Mouse (Mus musculus) cerebral cortex, adult 2 months (tissue): Measurements from ENCODE around the gene Ccdc124.

Source experiments
- WGBS: fragments of 180-500 bp; shearing (Covaris S2); methylation state at CpG from one replicate; pipeline ENCODE4 v1.1.7; 2018; 5-methylcytosine and 5-hydroxymethylcytosine counted together

The Ccdc124 gene

DNA sequence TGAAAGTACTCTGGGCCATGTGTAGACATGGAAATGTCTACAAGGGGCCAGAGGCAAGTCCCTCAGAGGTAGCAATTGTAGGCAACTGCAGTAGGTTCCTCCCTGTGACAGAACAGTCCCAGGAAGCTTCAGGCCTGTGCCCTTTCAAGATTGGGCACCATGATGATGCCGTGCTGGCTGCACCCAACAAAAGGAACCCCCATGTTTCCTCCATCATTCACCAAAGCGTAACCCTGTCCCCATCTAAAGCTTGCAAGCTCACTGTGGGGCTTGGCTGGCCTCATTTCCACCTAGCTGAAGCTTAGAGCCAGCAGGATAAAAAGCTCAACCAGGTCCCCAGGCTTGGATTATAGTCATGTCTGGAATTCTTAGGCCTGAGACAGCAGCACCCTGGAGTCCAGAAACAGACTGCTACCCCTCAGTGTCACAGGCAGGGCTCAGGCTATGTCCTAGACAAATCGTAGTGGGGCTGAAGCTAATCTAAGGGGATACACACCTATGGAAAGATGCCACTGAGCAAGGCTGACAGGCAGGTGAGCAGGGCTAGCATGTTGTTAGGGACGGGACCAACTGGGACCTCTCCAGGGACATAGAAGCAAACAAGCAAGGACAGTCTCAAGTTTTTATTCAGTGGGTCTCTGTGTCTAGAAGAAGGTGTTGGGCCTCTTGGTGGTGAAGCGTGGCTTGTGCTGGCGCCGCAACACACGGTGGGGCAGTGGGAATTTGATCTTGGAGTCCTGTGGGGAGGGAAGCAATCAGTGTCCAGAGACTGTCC, 21.2 kb upstream of the Ccdc124 start:
- WGBS = 88% methylated on average over 8 of the region's 8 CpGs

DNA sequence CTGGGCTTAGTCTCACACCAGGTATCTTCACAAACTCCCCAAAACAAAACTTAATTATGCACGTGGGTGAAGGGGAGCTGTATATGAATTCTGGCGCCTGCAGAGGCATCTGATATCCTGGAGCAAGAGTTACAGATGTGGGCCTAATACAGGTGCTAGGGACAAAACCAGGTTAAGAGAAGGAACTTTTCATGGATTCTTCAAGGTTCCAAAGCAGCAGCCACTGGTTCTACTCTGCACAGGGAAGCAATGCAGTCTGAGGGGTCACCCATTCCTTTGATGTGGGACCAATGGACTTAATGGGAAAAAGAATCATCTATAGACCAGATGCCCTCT, 20.6 kb upstream of the Ccdc124 start:
- WGBS = 71% methylated on average over 2 of the region's 2 CpGs

DNA sequence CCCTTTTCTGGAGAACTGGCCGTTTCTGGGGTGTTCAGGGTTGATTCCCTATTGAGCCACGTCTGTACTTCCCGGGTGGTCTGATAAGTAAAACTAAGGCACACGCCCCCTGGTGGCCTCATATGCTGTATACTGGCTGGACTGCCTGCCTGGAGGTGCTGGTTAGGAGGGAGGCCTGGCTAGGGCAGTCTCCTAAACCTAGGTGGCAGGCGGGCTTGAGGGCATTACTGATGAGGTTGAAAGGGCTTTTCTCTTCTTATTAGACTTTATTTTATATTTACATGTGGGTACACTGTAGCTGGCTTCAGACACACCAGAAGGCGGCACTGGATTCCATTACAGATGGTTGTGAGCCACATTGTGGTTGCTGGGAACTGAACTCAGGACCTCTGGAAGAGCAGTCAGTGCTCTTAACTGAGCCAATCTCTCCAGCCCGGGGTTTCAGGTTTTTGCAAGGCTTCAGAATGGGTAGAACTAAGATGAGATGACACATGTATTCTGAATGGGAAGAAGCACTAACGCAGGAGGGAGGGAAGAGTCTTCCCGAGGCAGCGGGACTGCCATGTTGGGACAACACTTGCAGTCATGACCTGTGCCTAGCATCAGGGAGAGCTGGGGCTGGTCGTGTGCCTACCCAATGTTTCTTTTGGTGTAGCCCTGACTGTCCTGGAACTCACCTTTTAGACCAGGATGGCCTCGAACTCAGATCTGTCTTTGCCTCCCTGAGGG, 20.1 kb upstream of the Ccdc124 start:
- 39% methylated on average over 12 of the region's 12 CpGs for WGBS

DNA sequence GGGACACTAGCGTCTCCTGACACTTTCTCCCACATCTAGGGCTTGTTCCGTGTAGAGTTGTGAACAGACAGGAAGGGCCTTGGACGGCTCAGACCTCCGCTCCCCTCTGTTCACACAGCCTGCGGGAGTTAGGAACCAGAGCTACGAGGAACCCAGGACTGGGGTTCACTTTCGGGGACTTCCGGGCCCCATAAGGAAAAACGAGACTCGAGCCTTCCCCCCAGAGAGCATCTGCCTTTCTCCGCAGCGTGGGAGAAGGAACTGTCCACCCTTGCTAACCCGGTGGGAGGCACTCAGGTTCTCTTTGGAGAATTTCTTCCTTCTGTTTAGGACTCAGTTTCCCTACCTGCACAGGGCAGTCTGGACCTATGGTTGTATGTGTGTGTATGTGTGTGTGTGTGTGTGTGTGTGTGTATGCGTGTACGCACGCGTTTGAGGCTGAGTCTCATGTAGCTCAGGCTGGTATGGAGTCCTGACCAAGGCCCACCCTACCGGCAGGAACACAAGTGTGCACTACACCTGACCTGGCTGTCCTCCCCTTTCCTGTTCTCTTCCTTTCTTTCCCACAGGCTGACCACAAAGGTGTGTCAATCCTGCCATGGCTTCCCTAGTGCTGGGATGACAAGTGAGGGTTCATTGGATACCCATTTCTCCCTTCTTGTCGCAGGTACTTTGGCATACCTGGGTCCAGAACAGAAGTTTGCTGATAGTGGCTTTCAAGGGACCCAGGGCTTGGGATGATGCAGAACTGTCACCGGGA, 19.3 kb upstream of the Ccdc124 start:
- WGBS = 54% methylated on average over 20 of the region's 20 CpGs

DNA sequence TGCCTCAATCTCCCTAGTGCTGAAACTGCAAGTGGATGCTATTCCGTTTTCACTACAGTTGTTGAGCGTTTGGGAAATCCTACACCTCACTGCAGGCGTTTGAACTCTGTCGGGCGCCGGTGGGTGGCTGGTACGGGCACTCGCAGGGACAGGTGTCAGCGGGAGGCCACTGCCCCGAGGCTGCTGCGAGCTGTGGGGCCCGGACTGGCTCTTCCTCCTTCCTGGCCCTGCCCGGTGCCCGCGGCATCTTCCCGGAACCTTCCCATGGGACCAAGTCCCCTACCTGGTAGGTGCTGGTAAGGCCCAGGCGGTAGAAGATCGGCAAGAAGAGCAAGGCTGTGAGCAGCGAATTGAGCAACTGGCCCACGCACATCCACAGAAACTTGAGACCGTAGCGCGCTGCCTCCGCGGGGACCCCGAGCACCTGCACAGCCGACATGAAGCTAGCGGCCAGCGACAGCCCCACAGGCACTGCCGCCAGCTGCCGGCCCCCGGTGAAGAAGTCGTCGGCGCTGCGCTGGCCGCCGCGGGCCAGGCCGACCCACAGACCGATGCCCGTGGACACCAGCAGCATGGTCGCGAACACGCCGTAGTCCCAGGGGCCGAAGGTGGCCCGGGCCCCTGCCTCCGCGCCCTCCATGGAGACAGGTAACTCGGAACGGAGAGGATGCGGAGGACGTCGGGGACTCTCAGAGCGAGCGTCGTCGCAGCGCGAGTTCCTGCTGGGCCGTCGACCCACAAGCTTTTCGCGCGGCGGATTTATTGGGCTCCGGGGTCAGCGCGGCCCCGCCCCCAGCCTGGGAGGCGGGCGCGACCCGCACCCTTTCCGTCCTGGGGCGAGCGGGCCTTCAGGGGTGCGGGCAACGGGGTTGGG, 18.5 kb upstream of the Ccdc124 start, which contains the start of gene Slc5a5:
Gene Slc5a5 (minus strand): TSS at position 736 of the 874 bp plus-strand sequence.
- WGBS = 28% methylated on average over 80 of the region's 80 CpGs

DNA sequence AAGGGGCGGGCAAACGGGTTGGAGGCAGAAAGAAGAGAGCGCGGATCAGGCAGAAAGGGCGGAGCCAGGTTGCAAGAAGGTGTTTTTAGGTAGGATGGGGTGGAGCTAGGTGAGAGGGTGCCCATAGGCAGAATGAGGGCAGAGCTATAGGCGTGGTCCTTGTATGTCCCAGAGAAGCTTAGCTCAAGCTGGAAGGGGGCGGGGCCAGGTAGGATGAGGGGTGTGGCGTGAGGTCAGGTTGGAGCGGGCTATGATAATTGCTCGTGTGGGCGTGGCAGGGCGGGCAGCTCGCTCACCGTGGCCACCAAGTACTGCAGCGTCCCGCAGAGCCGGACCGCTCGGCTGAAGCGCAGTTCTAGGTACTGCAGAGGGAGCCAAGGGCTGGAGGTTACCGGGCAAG, 17.6 kb upstream of the Ccdc124 start:
- 39% methylated on average over 21 of the region's 21 CpGs for WGBS

DNA sequence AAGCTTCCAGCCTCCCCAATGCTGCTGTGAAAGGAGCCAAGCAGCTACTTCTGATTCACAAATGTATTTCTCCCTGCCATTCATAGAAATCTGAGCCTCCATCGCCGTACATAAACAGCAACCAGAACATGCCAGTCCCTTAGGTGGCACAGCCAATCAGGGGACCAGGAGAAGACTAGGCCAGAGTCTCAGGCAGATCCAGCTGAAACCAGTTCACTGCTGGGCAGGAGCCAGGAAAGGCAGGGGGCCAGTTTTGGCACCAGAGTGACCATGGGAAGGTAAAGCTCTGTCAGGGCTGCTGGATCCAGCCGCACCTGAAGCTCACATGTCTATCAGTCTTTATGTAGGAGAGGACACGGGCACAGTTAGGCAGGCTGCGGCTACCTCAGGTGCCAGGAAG, 16.9 kb upstream of the Ccdc124 start:
- 89% methylated on average over 5 of the region's 5 CpGs for WGBS

DNA sequence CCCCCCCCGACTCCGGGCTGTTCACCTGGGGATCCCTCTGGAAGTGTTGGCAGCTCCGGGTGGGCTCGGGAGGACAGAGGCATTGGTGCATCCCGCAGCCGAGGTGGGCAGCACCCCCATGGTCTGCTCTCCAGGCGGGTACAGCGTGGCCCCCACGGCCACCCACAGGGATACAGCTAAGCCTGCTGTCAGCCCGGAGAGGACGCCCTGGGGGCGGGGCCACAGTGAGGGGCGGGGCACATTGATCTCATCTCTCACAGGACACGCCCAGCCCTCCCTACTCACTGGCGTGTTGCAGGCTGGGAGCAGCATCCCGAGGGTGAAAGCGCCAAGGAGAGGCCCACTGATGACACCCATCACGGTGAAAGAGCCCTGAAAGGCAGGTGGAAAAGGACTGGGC, 13.9 kb upstream of the Ccdc124 start:
- 10% methylated on average over 18 of the region's 18 CpGs for WGBS

DNA sequence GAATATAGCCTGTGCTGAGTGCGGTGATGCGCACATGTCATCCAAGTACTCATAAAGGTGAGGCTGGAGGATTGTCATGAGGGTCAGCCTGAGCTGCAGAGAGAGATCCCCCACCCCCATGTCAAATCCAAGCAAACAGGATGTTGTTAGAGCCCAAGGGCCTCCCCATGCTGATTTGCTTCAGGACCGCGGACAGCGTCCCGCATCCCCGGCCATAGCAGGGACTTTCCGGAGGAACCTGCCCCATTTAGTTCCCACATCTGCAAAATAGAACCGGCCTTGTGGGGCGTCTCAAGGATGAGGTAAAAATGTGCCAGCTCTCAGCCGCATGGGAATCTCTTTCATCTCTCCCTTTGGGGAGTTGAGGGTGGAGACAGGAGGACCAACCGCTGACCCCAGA, 11.9 kb upstream of the Ccdc124 start:
- WGBS = 46% methylated on average over 12 of the region's 12 CpGs

DNA sequence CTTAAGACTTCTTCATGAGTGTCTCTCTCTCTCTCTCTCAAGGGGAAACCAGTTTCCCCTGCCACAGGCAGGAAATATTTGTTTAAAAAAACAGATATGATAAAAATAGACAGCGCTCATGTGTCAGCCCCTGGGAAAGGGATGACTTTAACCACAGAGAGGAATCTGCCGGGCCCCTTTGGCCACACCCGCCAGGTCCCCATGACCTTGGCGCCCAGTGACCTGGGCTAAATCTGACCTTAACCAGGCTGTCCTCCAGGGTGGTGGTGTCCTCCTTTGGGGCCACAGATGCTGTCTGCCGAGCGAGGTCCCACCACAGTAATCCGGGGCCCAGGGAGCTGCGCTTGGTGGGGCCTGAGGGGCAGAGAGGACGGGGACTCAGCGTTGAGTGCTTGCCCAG, 10.9 kb upstream of the Ccdc124 start:
- WGBS = 82% methylated on average over 10 of the region's 10 CpGs

DNA sequence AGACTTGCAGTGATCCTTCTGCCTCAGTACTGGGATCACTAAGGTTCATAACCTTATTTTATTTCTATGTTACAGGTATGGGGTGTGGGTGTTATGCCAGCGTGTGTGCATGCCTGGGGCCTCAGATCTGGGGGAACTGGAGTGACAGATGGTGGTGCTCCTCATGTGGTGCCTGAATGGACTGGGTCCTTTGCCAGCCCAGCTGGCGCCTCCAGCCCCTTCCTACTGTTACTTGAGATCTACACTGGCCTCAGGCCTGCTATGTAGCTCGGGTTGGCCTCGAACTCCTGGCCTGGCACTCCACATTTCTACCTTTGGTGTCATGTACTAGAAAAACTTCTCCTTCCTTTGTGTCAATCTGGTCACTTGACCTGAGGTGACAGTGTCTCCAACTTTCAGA, 10.5 kb upstream of the Ccdc124 start:
- WGBS = 72% methylated on average over 4 of the region's 4 CpGs

DNA sequence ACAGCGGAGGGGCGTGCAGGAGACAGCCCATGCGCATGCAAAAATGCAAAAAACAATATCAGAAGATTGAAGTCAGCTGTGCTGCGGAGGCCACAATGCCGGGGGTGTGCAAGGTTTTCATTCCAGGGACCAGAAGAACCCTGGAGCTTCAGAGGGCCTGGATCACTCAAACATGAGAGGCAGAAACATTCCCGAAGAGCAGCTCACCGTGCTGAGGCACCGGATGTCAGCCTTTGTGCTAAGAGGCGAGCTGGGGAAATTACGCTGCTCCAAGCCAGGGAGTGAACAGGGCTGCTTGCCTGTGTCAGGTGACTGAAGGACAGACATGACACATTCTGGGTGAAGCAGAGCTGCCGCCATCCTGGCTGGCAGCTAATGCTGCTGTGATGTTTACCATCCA, 6.8 kb upstream of the Ccdc124 start:
- 43% methylated on average over 11 of the region's 11 CpGs for WGBS

DNA sequence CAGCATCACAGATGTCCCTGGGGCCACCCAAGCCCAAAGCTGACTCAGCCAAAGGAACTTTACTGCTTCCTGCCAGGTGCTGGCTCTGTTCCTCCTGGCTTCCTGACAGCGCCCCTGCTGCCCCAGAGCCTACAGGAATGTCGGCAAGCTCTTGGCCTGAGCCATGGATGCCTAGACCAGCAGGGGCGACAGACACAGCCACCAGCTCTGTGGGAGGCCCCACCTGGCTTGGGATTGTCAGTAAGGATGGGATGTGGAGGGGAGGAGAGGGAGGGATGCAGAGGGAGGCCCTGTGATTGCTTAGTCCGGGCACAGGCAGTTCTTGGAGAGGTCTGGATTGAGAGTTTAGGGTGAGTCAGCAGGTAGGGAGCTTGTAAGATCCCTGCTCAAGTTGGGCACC, 6.4 kb upstream of the Ccdc124 start:
- 15% methylated on average over 4 of the region's 4 CpGs for WGBS

DNA sequence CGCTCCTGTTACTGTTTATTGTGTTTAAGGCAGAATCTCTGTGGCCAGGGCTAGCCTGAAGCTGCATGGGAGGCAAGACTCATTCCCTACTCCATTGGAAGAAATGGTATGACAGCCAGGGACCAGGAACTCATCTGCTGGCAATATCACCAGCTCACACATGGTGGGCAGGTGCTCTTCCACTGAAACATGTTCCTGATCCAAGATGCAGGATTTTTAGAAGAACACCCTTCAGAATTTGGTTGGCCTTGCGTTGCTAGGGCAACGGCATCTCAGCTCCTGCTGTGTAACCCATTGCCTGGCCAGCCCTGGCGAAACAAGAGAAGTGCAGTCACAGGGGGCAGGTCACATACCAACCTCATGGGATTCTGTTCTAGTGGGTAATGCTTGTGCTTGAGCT, 5.8 kb upstream of the Ccdc124 start:
- WGBS = 54% methylated on average over 4 of the region's 4 CpGs

DNA sequence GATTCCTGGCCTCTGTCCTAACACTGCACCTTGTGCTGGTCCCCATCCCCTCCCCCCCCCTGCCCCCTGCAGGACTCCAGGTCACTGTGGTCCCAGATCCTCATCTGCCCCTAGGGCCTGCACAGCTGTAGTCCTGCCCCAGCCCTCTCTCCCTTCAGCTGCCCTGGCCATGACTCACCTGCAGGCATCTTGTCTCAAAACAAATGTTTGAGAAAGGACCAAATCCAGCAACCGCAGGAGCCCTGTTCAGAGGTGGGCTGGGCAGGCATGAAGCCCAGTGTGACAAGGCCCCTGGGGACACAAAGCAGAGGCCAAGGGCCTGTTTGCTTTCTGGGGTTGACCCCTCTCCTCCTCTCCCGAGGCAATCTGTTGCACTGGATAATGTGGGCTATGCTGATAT, 4.4 kb upstream of the Ccdc124 start:
- WGBS = 60% methylated on average over 2 of the region's 2 CpGs

DNA sequence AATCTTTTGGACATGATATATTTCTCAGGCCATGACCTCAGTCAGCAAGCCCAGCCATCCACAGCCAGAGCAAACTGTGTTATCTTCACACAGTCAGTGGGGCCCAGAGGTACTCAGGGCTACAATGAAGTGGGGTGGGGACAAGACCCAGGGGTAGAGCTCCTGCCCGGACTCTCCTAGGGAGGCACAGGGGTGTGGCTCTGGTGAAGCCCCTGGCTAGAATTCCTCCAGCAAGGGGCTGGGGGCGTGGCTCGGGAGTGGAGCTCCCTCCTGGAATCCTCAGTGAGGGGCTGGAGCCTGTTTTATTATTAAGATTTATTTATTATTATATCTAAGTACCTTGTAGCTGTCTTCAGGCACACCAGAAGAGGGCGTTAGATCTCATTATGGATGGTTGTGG, 2.6 kb upstream of the Ccdc124 start:
- WGBS = 68% methylated on average over 4 of the region's 4 CpGs

DNA sequence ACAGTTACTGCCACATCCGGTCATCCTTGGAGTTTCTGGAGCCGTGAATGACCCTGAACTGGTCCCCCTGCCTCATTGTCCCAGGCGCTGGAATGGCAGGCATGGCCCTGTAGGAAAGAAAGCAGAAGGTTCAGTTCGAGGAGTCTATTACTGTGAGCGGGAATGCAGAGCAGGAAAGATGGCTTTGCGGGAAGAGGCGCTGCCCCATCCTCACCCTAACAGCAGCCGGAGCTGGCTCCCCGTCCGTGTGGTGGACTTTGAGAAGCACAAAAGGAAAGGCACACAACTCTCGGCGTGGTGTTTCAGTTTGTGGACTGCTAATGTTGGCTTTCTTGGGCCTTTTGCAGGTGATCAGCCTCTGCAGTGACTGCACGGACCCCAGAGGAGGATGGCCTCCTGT, 706 bp upstream of the Ccdc124 start:
- 93% methylated on average over 13 of the region's 13 CpGs for WGBS

DNA sequence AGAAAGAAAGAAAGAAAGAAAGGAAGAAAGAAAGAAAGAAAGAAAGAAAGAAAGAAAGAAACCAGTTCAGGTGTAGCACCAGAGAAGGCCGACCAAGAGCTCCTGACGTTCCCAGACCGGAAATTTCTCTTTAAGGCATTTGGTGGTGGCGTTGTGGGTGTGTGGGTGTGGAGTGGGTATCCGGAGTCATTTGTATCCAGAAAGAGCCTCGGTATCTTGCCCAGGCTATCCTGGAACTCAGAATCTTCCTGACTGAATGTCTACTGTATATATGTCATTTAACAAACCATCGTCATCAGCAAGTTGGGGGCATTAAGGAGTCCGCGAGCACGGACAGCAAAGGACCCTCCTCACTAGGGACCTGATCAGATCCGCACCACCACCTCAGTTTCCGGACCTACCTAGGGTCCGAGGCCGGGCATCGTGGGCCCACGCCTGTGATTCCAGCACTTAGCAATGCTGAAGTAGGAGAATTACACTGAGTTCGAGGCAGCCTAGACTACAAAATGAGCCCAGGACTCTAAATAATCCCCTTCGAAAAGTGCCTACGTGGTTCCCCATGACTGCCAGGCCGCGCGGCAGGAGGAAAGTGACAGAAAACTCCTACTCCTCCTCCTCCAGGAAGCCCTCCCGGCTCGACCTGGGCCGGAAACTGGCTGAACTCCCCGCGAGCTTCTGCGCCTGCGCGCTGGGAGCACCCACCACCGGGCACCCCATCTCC, 932 bp downstream of the Ccdc124 start:
- WGBS = 2% methylated on average over 31 of the region's 31 CpGs

DNA sequence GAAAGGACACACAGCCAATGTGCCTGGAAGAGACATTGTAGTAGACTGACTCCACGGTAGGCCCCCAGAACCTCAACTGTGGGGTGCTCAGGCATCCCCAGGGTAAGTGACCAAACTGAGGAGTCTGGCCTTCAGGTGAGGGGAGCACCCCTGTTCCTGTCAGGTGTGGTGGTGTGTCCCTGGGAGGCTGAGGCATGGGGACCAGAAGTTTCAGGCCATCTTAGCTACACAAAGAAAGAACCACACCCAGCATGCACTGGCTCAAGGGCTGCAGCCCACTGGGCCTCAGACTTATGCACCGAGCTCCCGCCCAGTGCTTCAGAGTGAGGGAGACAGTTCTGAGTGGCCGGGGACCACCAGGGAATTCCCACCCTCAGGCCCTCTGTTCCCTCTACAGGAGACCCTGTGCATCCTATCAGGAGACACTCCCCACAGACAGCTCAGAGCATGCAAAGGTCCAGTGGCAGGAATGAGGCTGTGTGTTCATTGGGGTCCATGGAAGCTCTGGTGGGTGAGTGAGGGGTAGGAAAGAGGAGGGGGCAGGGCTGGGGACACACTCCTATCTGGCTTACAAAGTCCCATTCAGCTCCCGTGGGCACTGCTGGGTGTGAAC, 2.4 kb downstream of the Ccdc124 start:
- WGBS = 84% methylated on average over 5 of the region's 5 CpGs

DNA sequence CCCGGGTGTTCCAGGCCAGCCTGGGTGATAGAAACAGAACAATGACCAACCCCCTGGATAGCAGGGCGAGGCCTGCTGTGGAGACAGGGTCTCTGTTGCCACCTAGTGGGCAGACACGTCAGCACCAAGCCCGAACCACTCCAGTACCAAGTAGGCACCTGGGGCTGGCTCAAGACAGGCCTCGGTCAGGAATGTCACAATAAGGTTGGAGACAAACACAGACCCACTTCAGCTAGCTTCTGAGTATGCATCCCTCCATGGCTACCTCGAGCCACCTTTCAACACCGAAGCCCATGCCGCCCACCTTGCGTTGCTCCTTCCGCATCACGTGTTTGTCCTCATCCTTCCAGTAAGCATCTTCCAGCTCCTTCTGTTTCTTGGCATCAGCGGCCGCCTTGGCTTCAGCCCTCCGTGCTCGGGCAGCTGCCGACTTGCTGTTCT, 4.1 kb downstream of the Ccdc124 start:
- 23% methylated on average over 16 of the region's 16 CpGs for WGBS

DNA sequence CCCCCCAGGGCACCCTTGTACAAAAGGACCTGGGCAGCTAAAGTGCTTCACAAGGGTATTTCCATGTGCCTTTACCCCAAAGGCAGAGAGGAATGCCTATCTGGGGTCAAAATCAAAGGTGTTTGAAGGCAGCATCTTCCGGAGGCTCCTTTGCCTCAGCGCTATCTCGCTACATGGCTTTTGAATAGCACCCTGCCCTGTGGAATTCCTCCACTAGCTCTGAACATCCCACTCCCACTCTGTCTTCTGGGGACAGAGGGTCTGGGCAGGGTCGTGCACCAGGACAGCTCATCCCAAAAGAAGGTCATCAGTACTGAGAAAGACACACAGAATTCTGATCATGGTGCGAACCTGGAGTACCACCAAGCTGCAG, 4.5 kb downstream of the Ccdc124 start:
- WGBS = 54% methylated on average over 5 of the region's 5 CpGs
